Comparison of ENCODE assay signal across 13 mouse cellular contexts in genomic region chr11:119522779-119523178, GRCm38 (mm10). TPM values are rescaled to one million over a fixed set of nuclear protein-coding genes. Genes with fewer than 3 reads are reported as not detected.
DNase-seq lines count a peak whose midpoint lies in the region; ATAC-seq and TF ChIP-seq lines count a peak whose summit lies in the region.
"Had no signal": no experiment of that assay in that cellular context is flagged by ENCODE, and none has a peak within 500 bp of the region (broad histone marks: within the 10 kb centered on the region; RNA-seq: fewer than 3 reads in every experiment).

No protein-coding gene starts in this region.

- intact Hi-C loops in heart, postnatal 14 days (cut with DNase I): no loop called here

- H3K36me3 ChIP-seq in hindbrain, embryonic 15.5 days: no peaks in the 10 kb centered on the region
- no peaks in the 10 kb centered on the region for H3K36me3 ChIP-seq in hindbrain, embryonic 12.5 days
- H3K36me3 ChIP-seq in forebrain, postnatal 0 days (ENCODE audit: insufficient read depth): no peaks in the 10 kb centered on the region
- no peaks in the 10 kb centered on the region for H3K36me3 ChIP-seq in neural tube, embryonic 15.5 days
- H3K36me3 ChIP-seq: forebrain, embryonic 12.5 days; hindbrain, embryonic 10.5 days; liver, embryonic 12.5 days; midbrain, embryonic 12.5 days had no signal

- H3K4me2 ChIP-seq in hindbrain, embryonic 15.5 days: no peak overlapping the region
- no peak overlapping the region for H3K4me2 ChIP-seq in hindbrain, embryonic 12.5 days (replicated peaks)
- H3K4me2 ChIP-seq in forebrain, postnatal 0 days (ENCODE audit: low read depth): no peak overlapping the region
- no peak overlapping the region for H3K4me2 ChIP-seq in neural tube, embryonic 15.5 days
- H3K4me2 ChIP-seq: forebrain, embryonic 12.5 days; liver, embryonic 12.5 days; midbrain, embryonic 12.5 days had no signal

- no peak overlapping the region for H3K9ac ChIP-seq in hindbrain, embryonic 15.5 days
- no peak overlapping the region for H3K9ac ChIP-seq in hindbrain, embryonic 12.5 days
- H3K9ac ChIP-seq in forebrain, postnatal 0 days: no peak overlapping the region
- H3K9ac ChIP-seq in neural tube, embryonic 15.5 days (replicated peaks): no peak overlapping the region
- H3K9ac ChIP-seq: forebrain, embryonic 12.5 days; liver, embryonic 12.5 days; midbrain, embryonic 12.5 days had no signal

- H3K4me1 ChIP-seq in hindbrain, embryonic 15.5 days (replicated peaks): peaks cover 4% of the 10 kb centered on the region
- H3K4me1 ChIP-seq in hindbrain, embryonic 12.5 days: peaks cover 4% of the 10 kb centered on the region
- peaks cover 5% of the 10 kb centered on the region; the same call in 1 of the 2 replicates for H3K4me1 ChIP-seq in forebrain, postnatal 0 days (ENCODE audit: insufficient read depth)
- peaks cover 4% of the 10 kb centered on the region for H3K4me1 ChIP-seq in neural tube, embryonic 15.5 days

- no peaks in the 10 kb centered on the region for H3K27me3 ChIP-seq in hindbrain, embryonic 15.5 days
- H3K27me3 ChIP-seq in hindbrain, embryonic 12.5 days: no peaks in the 10 kb centered on the region
- no peaks in the 10 kb centered on the region for H3K27me3 ChIP-seq in forebrain, postnatal 0 days (ENCODE audit: insufficient read depth, low read length)
- H3K27me3 ChIP-seq in neural tube, embryonic 15.5 days (replicated peaks): no peaks in the 10 kb centered on the region

- no peak for TF ChIP-seq CTCF in forebrain, postnatal 0 days (IDR thresholded peaks at IDR 0.05; ENCODE audit: low read depth)

- H3K27ac ChIP-seq in hindbrain, embryonic 15.5 days (replicated peaks): no peak overlapping the region
- no peak overlapping the region for H3K27ac ChIP-seq in hindbrain, embryonic 12.5 days
- no peak overlapping the region for H3K27ac ChIP-seq in forebrain, postnatal 0 days (ENCODE audit: low read depth, low read length)
- no peak overlapping the region for H3K27ac ChIP-seq in neural tube, embryonic 15.5 days (replicated peaks)
- H3K27ac ChIP-seq: forebrain, embryonic 12.5 days; hindbrain, embryonic 10.5 days; liver, embryonic 12.5 days; midbrain, embryonic 12.5 days had no signal

- WGBS in hindbrain, embryonic 15.5 days: 52% methylated on average over 8 of the region's 8 CpGs
- 76% methylated on average over 8 of the region's 8 CpGs for WGBS in hindbrain, embryonic 12.5 days
- WGBS in forebrain, postnatal 0 days: 68% methylated on average over 8 of the region's 8 CpGs
- 59% methylated on average over 8 of the region's 8 CpGs for WGBS in neural tube, embryonic 15.5 days

- no peaks in the 10 kb centered on the region for H3K9me3 ChIP-seq in hindbrain, embryonic 15.5 days
- H3K9me3 ChIP-seq in hindbrain, embryonic 12.5 days (replicated peaks): no peaks in the 10 kb centered on the region
- H3K9me3 ChIP-seq in forebrain, postnatal 0 days (ENCODE audit: low read length): no peaks in the 10 kb centered on the region
- H3K9me3 ChIP-seq in neural tube, embryonic 15.5 days (replicated peaks): no peaks in the 10 kb centered on the region
- H3K9me3 ChIP-seq: forebrain, embryonic 12.5 days; hindbrain, embryonic 10.5 days; liver, embryonic 12.5 days; midbrain, embryonic 12.5 days had no signal

- peak; percentile 58 for DNase-seq in NIH3T3 (ENCODE audit: low read depth)
- peak; percentile 42 to 47 for DNase-seq in heart, postnatal 14 days
- no peak for DNase-seq in forebrain, postnatal 0 days
- DNase-seq in urinary bladder, postnatal 14 days (ENCODE audit: low spot score): no peak
- DNase-seq: thymus, postnatal 14 days had no signal

- peak; percentile 28; the same call in 1 of the 2 replicates for ATAC-seq in hindbrain, embryonic 15.5 days (ENCODE audit: low FRiP score, low read depth)
- no peak for ATAC-seq in hindbrain, embryonic 12.5 days (ENCODE audit: low FRiP score)
- peak; percentile 82 for ATAC-seq in cerebellum, adult (ENCODE audit: insufficient number of reproducible peaks, low FRiP score, low TSS enrichment)
- ATAC-seq in forebrain, postnatal 0 days: no peak
- ATAC-seq in neural tube, embryonic 15.5 days (ENCODE audit: low FRiP score): no peak
- ATAC-seq: liver, embryonic 12.5 days had no signal

- no peak overlapping the region for H3K4me3 ChIP-seq in hindbrain, embryonic 15.5 days
- H3K4me3 ChIP-seq in hindbrain, embryonic 12.5 days: no peak overlapping the region
- H3K4me3 ChIP-seq in forebrain, postnatal 0 days (ENCODE audit: low read depth, low read length): no peak overlapping the region
- H3K4me3 ChIP-seq in neural tube, embryonic 15.5 days (replicated peaks): no peak overlapping the region
- H3K4me3 ChIP-seq: forebrain, embryonic 12.5 days; hindbrain, embryonic 10.5 days; liver, embryonic 12.5 days; midbrain, embryonic 12.5 days had no signal

RNA-seq across cellular contexts. Expression of gene Nptx1, which starts 24.8 kb away (rescaled TPM):
- 16.2 and 20.7 TPM in 2 replicates for polyA plus RNA-seq in hindbrain, embryonic 15.5 days (2015; fragmentation: Nextera tagmentation; extraction: Ambion mirVana)
- 14.8 and 15.2 TPM in 2 replicates for polyA plus RNA-seq in hindbrain, embryonic 12.5 days (2016; fragmentation: Nextera tagmentation; extraction: Ambion mirVana)
- under 1 TPM; 0.29 to 0.55 TPM for total RNA-seq in heart, postnatal 14 days (2021)
- 10.0 and 14.2 TPM in 2 replicates for total RNA-seq in forebrain, postnatal 0 days (2014; rRNA removed)
- polyA plus RNA-seq in forebrain, postnatal 0 days (2015; fragmentation: Nextera tagmentation; extraction: Ambion mirVana): 5.1 and 6.9 TPM in 2 replicates
- 26.0 and 28.3 TPM in 2 replicates for polyA plus RNA-seq in neural tube, embryonic 15.5 days (2015; fragmentation: Nextera tagmentation; extraction: Ambion mirVana)

RNA-seq across cellular contexts. Expression of gene Endov, which starts 31.6 kb away (rescaled TPM):
- polyA plus RNA-seq in hindbrain, embryonic 15.5 days (2015; fragmentation: Nextera tagmentation; extraction: Ambion mirVana): 17.2 and 17.6 TPM in 2 replicates
- 22.2 and 24.9 TPM in 2 replicates for polyA plus RNA-seq in hindbrain, embryonic 12.5 days (2016; fragmentation: Nextera tagmentation; extraction: Ambion mirVana)
- 10 to 100 TPM; 11.0 TPM for total RNA-seq in heart, postnatal 14 days (2021)
- 35.6 and 42.8 TPM in 2 replicates for total RNA-seq in forebrain, postnatal 0 days (2014; rRNA removed)
- 15.2 and 16.9 TPM in 2 replicates for polyA plus RNA-seq in forebrain, postnatal 0 days (2015; fragmentation: Nextera tagmentation; extraction: Ambion mirVana)
- 15.1 and 15.8 TPM in 2 replicates for polyA plus RNA-seq in neural tube, embryonic 15.5 days (2015; fragmentation: Nextera tagmentation; extraction: Ambion mirVana)

Comparison
In these comparisons a context has a peak if more than half of its experiments do, and no peak if none do; other contexts are left out.
1. ATAC-seq: peak in hindbrain, embryonic 15.5 days (single experiment) and cerebellum, adult (single experiment); none in hindbrain, embryonic 12.5 days (single experiment), forebrain, postnatal 0 days (single experiment) and neural tube, embryonic 15.5 days (single experiment).
2. DNase-seq: peak in NIH3T3 (single experiment) and heart, postnatal 14 days (2 of 2); none in forebrain, postnatal 0 days (single experiment) and urinary bladder, postnatal 14 days (single experiment).